Mouse (Mus musculus) gastrocnemius, postnatal 4 days (tissue): Measurements from ENCODE around the gene Gstm7. TPM values are rescaled to one million over a fixed set of nuclear protein-coding genes. Genes with fewer than 3 reads are reported as not detected.

Experiments used
- DNase-seq, 2 experiments: peaks; one replicate each; pipeline ENCODE4 v3.0.0; 2021 to 2022; ENCODE audit warnings: low spot score in 2 of 2, mixed read lengths in 2 of 2
- total RNA-seq, 2 experiments: library from RNA; stranded (reverse); gene quantifications; 2 replicates each; pipeline ENCODE4 v1.2.3; 2021

The Gstm7 gene
- total RNA-seq, 2 experiments from 2014 or later = 9.0 to 11.4 TPM

DNA sequence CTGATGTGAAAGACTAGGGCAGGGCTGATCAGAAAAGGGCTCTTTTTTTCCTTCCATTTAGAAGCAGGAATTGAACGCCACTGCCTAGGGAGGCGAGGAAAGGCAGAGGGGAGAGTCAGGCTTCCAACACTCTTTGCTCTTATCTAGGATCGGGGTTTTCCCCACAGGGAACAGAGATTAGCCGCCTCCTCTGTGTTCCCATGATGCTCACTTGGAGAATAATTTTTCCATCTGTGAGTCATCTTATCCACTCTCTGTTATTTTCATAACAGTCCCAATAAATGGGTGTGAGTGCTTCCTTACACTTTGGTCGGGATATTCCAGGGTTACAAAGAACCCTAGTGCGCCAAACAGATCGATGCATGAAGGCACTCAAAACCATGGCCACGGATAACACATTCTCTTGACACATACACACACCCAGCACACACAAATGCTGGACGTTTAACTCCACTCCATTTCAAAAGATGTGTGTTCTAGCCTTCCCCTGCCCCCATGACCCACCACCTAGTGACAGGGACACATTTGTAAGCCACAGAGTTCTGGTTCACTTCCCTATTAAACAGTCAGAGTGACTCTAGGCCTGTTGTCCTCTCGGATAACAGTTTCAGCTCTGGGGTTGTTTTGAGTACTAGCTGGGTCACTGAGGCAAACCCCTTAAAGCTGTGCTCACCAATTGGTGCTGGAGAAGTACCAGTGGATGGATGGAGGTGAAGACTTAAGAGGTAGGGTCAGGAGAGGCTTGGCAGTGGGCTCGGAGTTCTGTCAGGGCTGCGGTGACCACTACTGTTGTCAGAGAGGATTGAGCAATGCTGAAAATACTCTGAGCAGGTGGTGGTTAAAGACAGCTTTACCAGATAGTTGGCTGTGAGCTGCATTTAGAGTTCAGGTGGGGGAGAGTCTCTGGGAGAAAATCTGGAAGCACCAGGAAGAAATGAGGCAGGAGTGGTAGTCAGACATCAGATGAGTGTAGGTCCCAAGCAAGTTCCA lies 53.6 kb downstream of the Gstm7 start:
- no peak for DNase-seq

- DNase-seq = no peak
Measured at GRCm38 (mm10) chr3:107877005-107877404, 54.6 kb downstream of the Gstm7 start, which contains the start of gene Eps8l3. Gene Eps8l3, plus strand, starts transcription at chr3:107877229.

Other genes starting within 250 kb of the Gstm7 start
- 10 to 100 TPM; 68.5 to 83.4 TPM for gene Ahcyl1, start 235.3 kb downstream of the Gstm7 start, total RNA-seq
- gene Csf1, start 171.3 kb downstream of the Gstm7 start, total RNA-seq = 10 to 100 TPM; 25.8 to 26.4 TPM
- gene Eps8l3, start 54.6 kb downstream of the Gstm7 start, total RNA-seq = not detected
- 10 to 100 TPM; 49.2 to 51.0 TPM for gene Gstm5, start 36.0 kb downstream of the Gstm7 start, total RNA-seq
- gene Gstm6, start 11.9 kb upstream of the Gstm7 start, total RNA-seq = 1 to 10 TPM; 1.7 to 1.9 TPM
- gene Gstm3, start 37.5 kb upstream of the Gstm7 start, total RNA-seq = not detected
- 10 to 100 TPM; 46.5 to 48.8 TPM for gene Gstm2, start 54.6 kb upstream of the Gstm7 start, total RNA-seq
- 10 to 100 TPM; 59.6 to 61.2 TPM for gene Gstm1, start 86.2 kb upstream of the Gstm7 start, total RNA-seq
- gene Gstm4, start 113.1 kb upstream of the Gstm7 start, total RNA-seq = 1 to 10 TPM; 7.9 to 9.8 TPM
- gene Ampd2, start 154.8 kb upstream of the Gstm7 start, total RNA-seq = 10 to 100 TPM; 20.2 to 22.2 TPM
- under 1 TPM; 0.31 to 0.49 TPM for gene Gnat2, start 161.0 kb upstream of the Gstm7 start, total RNA-seq
- 10 to 100 TPM; 56.6 to 60.5 TPM for gene Gnai3, start 214.3 kb upstream of the Gstm7 start, total RNA-seq
- gene Gpr61, start 223.1 kb upstream of the Gstm7 start, total RNA-seq = under 1 TPM; 0.18 to 0.22 TPM